Mouse (Mus musculus) stomach, postnatal 0 days (tissue): ENCODE measurements around the gene Gpr107.

Experiments used
- CTCF ChIP-seq: IDR thresholded peaks from 2 replicates; pipeline ENCODE4 v1.5.1; 2016; ENCODE audit warnings: antibody characterized with exemption, low read depth, mild to moderate bottlenecking, moderate library complexity
- EP300 ChIP-seq: optimal IDR thresholded peaks from 2 replicates; pipeline ENCODE3; 2016; ENCODE audit warnings: antibody characterized with exemption

DNA sequence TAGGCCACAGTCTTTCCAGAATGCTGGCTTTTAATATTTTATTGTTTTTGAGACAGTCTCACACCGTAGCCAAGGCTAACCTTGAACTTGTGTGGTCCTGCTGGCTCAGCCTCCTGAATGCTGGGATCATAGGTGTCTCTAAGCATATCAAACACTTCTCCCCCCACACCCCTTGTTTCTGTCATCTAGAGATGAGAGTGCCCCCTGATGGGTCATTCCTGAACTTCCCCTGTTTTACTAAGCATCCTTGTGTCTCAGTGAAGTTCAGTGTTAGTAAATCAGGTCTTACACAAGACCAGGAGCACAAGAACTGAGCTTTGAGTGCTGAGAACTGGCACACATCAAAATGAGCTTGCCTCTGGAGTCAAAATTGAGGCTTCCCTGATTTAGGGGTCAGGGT is 31.7 kb downstream of the Gpr107 start:
- TF ChIP-seq CTCF (peak; percentile 53), EP300 (no peak)
